Mouse (Mus musculus) small intestine, adult 2 months (tissue): Measurements from ENCODE around the gene L3hypdh.

ENCODE experiments used
- CTCF ChIP-seq: fragments of 200-500 bp; IDR thresholded peaks from 2 replicates; pipeline ENCODE4 v1.5.1; 2012; ENCODE audit warnings: low read depth, mild to moderate bottlenecking, control low read depth, inconsistent platforms, low read length, moderate library complexity, mixed read lengths; ENCODE audit not compliant: insufficient replicate concordance, insufficient read length; ENCODE audit errors: extremely low read depth
- POLR2A ChIP-seq: fragments of 200-500 bp; IDR thresholded peaks from 2 replicates; pipeline ENCODE4 v1.6.1; 2012; ENCODE audit warnings: low read depth, mild to moderate bottlenecking, control low read depth, inconsistent platforms, low read length, moderate library complexity

- TF ChIP-seq POLR2A (no peak), CTCF (no peak)
Observed at GRCm38 (mm10) chr12:72081961-72082360, 3.3 kb downstream of the L3hypdh start.
